Mouse (Mus musculus) right cerebral cortex, postnatal 4 days (tissue): ENCODE results near the gene Fbxw19.
"Not testable (repeated sequence)": the region's sequence is repeated elsewhere in the genome, so short reads cannot be mapped to it uniquely, and the experiment has no call there.

Source experiments
- DNase-seq: peaks from one replicate; pipeline ENCODE4 v3.0.0-alpha.2; 2022

The Fbxw19 gene

GRCm38 (mm10) chr9:109495775-109496174, at the start of gene Fbxw19:
Gene Fbxw19 (minus strand): TSS chr9:109495875.
- not testable (repeated sequence) for DNase-seq

- no peak for DNase-seq
These were observed 27.9 kb upstream of the Fbxw19 start for GRCm38 (mm10) chr9:109523385-109524064.

GRCm38 (mm10) chr9:109449040-109449439, 46.6 kb downstream of the Fbxw19 start, which contains the start of gene Fbxw16:
Gene Fbxw16 (minus strand): TSS chr9:109449140.
- no peak for DNase-seq

- no peak for DNase-seq
These were observed 62.7 kb downstream of the Fbxw19 start for GRCm38 (mm10) chr9:109432956-109433355.
